Mouse (Mus musculus) olfactory bulb, adult 2 months (tissue): ENCODE data around the gene Kalrn.

Experiments
- CTCF ChIP-seq: fragments of 200-500 bp; IDR thresholded peaks from 2 replicates; pipeline ENCODE4 v1.5.1; 2012; ENCODE audit warnings: low read depth, mild to moderate bottlenecking, low read length, moderate library complexity; ENCODE audit not compliant: insufficient read depth
- POLR2A ChIP-seq: fragments of 200-500 bp; IDR thresholded peaks from 2 replicates; pipeline ENCODE4 v1.6.1; 2012; ENCODE audit warnings: mild to moderate bottlenecking, low read depth, low read length, moderate library complexity; ENCODE audit not compliant: insufficient read depth

DNA sequence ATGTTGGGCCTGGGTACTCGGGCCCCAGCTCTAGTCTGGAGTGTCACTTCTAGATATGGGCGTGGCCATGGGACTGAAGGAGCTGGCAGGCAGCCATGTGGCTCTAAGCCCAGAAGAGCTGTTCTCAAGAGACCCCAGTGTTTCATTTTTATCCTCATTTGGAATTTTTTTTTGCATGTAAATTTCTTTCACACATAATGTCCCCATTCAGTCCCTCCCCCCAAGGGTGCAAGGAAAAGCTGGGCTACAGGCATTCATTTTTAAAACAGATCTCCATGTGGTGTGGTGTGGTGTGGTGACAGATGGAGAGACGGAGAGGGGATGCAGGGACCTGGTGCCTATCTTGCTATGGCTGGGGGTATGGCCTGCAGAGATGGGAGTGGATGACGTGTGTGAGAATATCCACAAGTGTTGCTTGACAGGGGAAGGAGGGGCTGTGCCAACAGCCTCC lies 569.2 kb downstream of the Kalrn start:
- no peak for TF ChIP-seq POLR2A
- TF ChIP-seq CTCF, result no peak
